Mouse (Mus musculus): ENCODE results near the gene Tagap.

GRCm38 (mm10) chr17:7919209-7919608, 6.6 kb upstream of the Tagap start:
- TF ChIP-seq CTCF (IDR thresholded peaks at IDR 0.05; ENCODE audit: extremely low read depth, insufficient read depth, insufficient read length, insufficient replicate concordance) = no peak
- TF ChIP-seq POLR2A (IDR thresholded peaks at IDR 0.05; ENCODE audit: low read depth, low read length) = no peak
